Mouse (Mus musculus): ENCODE measurements around the gene Cdc14b.

Gene Cdc14b

DNA sequence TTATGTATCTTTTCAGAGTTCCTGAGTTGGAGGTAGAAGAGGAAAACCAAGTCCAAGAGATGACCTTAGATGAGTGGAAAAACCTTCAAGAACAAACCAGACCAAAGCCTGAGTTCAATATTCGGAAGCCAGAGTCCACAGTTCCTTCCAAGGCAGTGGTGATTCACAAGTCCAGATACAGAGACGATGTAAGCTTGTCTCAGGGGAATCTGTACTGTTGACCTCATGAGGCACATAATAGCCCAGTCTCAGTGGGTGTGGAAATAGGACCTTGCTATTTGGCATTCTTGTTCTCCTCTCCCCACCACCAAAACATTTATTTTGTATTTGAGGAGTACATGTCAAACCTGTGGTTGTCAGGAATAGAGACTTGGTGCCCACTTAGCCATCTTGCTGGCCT lies 93.0 kb downstream of the Cdc14b start:
- ATAC-seq (ENCODE audit: insufficient number of reproducible peaks, low FRiP score, low TSS enrichment) = no peak

DNA sequence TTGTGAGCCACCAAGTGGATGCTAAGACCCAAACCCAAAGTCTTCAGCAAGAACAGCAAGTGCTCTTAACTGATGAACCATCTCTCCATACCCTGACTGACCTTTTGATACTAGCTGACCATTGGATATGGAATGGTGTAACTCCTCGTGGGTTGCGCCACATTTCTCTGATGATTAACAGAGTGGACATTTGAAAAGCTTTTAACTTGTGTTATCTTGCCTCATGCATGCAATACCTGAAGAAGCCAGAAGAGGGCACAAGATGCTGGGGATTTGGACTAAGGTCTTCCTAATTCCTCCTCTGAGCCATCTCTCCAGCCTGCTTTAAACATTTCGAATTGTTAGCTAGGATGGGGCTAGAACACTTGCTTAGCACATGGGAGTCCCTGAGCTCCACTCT lies 94.2 kb downstream of the Cdc14b start:
- ATAC-seq (ENCODE audit: insufficient number of reproducible peaks, low FRiP score, low TSS enrichment) = no peak

DNA sequence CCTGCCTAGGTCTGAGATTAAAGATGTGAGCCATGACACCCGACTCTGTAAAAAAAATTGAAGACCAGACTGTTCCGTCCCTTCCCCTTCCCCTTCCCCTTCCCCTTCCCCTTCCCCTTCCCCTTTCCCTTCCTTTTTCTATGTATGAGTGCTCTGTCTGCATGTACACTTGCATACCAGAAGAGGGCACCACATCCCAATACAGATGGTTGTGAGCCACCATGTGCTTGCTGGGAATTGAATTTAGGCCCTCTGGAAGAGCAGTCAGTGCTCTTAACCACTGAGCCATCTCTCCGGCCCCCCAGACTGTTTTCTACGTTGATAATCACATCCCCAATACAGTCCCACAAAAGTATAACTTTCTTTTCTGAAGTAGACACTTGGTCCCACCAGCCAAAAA lies 94.8 kb downstream of the Cdc14b start:
- no peak for ATAC-seq (ENCODE audit: insufficient number of reproducible peaks, low FRiP score, low TSS enrichment)

DNA sequence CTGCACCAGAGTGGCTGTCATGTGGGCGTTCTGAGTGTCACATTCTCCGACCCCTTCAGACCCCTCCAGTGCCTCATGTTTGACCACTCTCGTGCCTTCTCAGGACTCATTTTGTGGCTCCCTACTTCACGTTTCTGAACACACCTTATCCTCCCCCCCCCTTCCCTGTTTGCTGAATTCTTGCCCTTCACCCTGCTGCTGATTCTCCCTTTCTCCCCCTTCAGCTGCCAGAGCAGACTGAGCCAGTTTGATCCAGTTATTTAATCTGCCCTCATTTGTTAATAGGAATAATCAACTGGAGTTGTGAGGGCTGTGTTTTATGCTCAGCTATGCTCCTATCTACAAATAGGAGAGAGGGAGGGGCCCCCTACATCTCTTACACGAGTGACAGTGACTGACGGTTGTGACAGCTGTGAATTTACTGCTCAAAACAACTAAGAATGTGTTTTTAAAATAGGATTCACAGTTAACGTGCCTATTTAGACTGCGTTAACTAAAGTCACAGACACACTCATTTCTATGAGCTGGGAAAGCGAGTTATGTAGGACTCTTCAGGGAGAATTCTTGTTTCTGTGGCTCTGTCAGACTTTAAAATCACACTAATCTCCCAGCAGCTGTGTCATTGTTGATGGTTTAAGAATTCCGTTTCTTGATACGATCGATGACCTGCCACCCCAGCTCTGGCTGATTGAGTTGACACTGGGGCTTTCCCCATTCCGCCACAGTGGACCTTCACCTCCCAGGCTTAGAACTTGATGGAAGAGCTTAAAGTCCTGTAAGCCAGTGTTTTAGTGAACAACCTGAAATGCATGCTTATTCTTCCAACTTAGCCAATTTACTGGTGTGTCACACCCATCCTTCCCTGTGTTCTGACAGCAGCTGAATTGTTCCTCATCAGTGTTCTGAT lies 96.1 kb downstream of the Cdc14b start:
- ATAC-seq (ENCODE audit: insufficient number of reproducible peaks, low FRiP score, low TSS enrichment) = no peak

DNA sequence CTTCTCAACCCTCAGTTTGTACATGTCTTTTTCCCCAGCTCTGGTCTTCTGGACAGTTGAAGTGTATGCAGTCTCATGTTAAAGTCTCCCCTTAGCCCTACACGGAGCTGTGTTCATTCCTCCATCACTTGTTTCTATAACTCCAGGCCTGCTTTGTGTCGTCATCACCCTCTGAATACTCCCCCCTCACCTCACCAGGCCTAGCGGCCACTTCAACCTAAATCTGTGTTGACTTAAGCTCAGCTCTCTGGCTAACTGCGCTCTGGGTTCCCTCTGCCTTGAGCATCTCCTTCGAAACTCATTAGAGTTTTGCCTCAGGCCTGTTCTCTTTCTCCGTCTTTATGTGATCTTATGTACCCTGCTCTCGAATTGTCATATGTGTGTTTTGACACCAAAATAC lies 97.1 kb downstream of the Cdc14b start:
- no peak for ATAC-seq (ENCODE audit: insufficient number of reproducible peaks, low FRiP score, low TSS enrichment)

DNA sequence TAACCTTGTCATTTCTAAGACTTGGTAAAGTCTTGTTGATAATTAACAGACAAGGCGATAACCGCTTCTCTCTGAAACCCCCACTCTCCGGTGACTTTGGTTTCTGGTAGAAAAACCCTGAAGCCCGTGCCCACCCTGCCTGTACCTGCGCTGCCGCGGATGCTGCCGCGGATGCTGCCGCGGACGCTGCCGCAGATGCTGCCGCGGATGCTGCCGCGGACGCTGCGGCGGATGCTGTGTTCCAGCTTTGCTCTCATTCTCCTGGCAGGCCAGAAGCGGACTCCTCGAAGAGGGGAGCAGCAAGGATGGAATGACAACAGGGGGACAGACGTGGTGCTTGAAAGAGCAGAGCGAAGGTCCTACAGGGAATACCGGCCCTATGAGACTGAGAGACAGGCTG lies 105.3 kb downstream of the Cdc14b start:
- ATAC-seq (ENCODE audit: insufficient number of reproducible peaks, low FRiP score, low TSS enrichment) = no peak

DNA sequence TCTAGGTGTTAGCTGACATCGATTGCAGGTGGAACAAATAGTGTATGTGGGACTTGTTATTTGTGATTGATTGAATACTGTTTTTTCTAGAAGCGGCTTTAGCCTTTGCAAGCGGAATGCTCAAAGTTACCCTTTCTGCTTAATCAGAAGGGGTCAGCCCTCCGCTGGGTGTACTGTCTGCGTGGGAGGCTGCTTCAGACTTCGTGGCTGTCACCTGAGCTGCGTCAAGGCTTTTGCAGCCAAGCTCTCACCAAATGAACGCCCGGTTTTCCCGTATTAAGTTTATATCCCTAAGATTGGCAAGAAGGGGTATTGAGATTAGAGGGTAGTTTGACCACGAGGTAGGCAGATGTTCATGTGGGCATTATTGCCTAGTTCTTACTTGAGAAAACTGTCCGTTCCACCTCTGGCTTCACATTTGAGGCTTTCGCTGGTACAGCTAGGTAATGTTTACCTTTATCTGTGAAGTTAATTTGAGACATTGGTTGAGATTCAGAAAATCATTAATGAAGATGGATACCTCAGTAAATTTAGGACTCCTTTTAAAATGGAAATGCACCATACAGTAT lies 111.9 kb downstream of the Cdc14b start:
- no peak for ATAC-seq (ENCODE audit: insufficient number of reproducible peaks, low FRiP score, low TSS enrichment)

DNA sequence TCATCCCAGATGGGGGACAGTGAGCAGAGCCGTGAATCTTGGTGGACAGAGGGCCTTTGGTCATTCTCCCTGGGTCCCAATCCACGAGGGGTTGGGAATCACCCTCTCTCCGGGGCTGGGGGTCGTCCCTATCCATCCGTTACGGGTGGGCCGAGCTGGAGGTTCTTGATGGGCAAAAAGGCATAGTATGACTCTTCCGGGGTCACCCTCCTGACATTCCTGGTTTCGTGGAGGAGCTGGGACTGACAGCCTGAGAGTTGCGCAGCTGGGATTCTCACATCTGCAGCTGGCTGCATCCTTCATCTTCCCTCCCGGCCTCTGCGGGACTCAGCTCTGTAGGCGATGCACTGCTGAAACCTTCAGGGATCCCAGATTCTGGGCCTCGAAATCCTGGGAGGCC lies 112.5 kb downstream of the Cdc14b start:
- no peak for ATAC-seq (ENCODE audit: insufficient number of reproducible peaks, low FRiP score, low TSS enrichment)

DNA sequence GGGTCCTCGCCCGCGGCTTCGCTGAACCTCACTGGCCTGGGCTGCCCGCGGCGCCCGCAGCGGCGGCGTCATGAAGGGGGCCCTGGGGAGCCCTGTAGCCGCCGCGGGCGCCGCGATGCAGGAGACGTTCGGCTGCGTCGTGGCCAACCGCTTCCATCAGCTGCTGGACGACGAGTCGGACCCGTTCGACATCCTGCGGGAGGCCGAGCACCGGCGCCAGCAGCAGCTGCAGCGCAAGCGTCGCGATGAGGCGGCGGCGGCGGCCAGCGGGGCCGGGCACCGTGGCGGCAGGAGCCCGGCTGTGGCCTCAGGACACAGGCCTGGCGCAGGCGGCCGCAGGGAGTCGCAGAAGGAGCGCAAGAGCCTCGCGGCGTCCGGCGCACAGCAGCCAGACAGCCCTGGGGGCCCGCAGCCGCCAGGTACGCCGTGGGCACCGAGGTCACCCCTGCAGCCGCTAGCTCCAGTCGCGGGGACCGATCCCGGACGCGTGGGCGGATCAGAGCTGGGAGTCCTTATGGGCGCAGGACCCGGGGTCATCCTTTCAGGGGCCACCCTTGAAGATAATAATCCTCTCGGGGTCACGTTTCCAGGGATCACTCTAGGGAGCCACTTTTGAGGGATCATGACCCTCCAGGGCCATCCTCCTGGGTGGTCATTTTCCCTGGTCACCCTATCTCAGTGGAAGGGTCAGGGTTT lies 113.0 kb downstream of the Cdc14b start:
- peak; percentile 16; the same call in 1 of the 2 replicates for ATAC-seq (ENCODE audit: insufficient number of reproducible peaks, low FRiP score, low TSS enrichment)

DNA sequence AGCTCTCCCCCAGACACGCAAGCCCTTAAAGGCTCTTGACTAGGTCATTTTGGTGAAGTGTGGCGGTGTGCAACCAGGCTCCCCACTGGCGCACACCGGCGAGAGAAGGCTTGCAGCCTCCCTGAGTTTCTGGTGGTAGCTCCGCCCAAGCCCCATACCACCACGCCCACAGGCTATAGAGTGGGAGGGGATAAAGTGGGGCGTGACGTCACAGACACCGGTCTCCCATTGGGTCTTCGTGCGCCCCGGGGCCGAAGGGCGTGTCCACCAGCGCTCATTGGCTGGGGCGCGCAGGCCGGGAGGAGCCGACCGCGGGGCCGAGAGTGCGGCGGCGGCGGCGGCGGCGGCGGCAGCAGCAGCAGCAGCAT lies 113.6 kb downstream of the Cdc14b start, which contains the start of gene Habp4:
TSS of gene Habp4 (plus strand) at position 277 of the 368 bp plus-strand sequence.
- peak; percentile 94 for ATAC-seq (ENCODE audit: insufficient number of reproducible peaks, low FRiP score, low TSS enrichment)

DNA sequence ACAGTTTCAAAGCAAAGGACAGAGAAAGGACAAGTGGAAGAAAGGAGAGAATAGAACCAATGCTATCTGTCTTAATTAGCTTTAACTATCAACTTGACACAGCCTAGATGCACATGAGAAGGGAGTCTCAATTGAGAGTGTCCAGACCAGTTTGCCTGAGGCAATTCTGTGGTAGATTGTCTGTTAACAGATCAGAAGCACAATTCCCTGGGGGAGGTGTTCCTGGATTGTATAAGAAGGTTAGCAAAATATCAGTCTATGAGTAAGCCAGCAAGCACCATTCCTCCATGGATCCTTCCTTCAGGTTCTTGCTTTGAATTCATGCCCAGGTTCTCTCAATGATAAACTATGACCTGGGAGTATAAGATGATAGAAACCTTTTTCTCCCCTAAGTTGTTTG lies 118.1 kb downstream of the Cdc14b start:
- ATAC-seq (ENCODE audit: insufficient number of reproducible peaks, low FRiP score, low TSS enrichment) = no peak

DNA sequence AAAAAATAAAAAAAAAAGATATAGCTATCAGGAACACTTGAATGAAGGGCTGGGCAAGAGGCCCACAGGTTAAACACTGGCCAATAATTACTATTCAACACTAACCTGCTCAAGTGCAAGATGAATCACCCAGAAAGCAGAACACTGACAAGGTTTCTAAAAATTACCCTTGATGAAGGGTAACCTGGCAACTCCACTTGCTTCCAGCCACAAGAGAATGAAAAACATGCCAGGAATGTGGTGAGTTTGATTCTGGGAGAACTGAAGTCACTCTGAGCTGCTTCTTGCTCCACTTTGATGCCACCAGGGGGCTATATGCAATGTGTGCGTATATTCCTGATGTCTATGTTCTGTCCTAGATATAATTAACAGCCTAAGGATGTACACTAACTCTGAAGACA lies 119.9 kb downstream of the Cdc14b start:
- ATAC-seq (ENCODE audit: insufficient number of reproducible peaks, low FRiP score, low TSS enrichment) = no peak

DNA sequence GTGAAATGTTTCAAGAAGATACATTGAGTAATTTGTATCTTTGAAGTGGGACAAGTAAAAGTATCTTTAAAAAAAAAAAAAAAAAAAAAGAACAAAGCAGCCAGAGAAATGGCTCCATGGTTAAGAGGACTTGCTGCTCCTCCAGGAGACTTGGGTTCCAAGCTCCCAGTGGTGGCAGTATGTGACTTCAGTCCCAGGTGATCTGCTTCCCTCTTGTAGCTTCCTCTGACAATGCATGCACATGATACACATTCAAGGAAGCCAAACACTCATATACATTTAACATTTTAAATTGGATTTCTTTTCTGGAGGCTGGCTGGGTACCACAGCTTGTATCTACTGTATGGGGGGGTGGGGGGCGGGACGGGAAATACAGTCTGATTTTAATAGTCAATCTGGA lies 120.4 kb downstream of the Cdc14b start:
- ATAC-seq (ENCODE audit: insufficient number of reproducible peaks, low FRiP score, low TSS enrichment) = no peak

DNA sequence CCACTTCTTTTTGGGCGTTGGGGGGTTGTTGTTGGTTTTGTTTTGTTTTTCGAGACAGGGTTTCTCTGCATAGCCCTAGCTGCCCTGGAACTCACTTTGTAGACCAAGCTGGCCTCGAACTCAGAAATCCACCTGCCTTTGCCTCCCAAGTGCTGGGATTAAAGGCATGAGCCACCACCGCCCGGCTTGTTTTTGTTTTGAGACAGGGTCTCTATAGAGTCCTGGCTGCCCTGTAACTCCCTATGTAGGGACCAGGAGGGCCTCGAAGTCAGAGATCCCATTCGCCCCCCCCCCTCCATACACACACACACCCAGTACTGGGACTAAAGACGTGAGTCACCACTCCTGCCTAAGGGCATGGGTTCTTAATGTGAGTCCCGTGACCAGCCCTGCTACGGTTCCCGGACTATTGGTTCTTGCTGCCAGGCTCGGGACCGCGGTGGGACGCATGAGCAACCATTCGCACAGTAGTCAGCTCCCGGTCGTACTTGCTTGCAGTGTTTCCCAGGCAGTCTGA lies 121.3 kb downstream of the Cdc14b start:
- no peak for ATAC-seq (ENCODE audit: insufficient number of reproducible peaks, low FRiP score, low TSS enrichment)

DNA sequence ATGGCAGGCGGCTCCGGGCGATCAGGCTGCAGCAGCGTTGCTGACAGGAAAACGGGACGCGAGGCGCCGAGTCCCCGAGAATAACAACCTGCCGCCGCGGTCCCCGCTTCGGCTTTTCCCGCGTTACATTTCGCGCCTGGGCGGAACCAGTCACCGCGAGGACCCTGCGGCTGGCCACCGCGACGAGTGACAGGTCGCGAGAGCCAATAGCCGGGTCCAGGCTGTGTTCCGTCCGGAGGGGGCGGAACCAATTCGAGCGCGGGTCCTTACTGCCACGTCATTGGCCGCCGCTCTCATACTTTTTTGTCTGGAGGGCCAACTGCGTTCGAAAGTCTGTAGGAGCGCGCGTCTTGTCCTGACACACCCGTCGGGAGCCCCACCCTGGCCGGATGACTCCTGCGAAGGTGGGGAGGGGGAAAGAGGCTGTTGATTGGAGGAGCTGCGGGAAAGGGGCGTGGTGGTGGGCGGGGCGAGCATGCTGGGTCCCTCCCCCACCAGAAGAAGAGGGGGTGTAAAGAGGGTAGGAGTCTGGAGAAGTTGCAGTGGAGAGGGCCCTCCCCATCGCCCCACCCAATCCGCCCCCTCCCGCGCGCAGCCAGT lies 121.9 kb downstream of the Cdc14b start, which contains the start of gene Zfp367:
TSS of gene Zfp367 (minus strand) at position 120 of the 600 bp plus-strand sequence.
- ATAC-seq (ENCODE audit: insufficient number of reproducible peaks, low FRiP score, low TSS enrichment) = peak; percentile 98

DNA sequence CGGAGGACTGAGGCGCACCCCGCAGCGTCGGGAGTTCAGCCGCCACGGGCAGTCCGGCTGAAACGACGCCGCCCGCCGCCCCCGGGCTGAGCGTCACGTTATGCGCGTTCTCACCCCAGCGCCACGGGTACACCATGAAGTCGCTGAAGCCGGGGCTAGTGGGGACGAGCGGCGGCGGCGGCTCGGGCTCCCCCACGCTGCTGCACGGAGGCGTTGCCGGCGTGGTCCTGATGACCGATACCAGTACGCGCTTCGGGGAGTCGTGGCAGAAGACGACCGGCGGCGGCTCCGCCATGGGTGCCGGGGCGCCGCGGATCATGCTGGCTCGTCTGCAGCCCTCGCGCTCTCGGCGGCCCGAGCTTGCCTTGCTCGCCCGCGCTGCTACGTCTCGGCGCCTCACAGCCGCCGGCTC lies 122.4 kb downstream of the Cdc14b start:
- ATAC-seq (ENCODE audit: insufficient number of reproducible peaks, low FRiP score, low TSS enrichment) = peak; percentile 15

DNA sequence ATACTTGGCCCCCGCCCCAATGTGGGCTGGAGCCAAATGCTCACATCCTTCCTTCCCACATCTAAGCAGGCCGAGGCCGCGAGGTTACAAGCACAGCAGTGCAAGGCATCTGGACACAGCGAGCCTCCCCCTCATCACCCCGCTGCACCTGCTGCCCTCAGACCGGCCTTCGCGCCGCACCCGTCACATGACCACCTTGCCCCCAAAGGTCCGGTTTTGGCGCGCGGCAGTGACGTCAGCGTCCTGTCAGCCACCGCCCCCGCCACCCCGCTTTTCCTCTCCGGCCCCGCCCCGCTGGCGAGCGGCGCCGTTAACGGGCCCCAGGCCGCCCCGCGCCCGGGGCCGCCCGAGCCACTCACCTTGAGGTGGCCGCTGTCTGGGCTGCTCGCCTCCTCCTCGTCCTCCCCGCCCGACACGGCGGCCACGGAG lies 122.8 kb downstream of the Cdc14b start:
- peak; percentile 41 for ATAC-seq (ENCODE audit: insufficient number of reproducible peaks, low FRiP score, low TSS enrichment)

DNA sequence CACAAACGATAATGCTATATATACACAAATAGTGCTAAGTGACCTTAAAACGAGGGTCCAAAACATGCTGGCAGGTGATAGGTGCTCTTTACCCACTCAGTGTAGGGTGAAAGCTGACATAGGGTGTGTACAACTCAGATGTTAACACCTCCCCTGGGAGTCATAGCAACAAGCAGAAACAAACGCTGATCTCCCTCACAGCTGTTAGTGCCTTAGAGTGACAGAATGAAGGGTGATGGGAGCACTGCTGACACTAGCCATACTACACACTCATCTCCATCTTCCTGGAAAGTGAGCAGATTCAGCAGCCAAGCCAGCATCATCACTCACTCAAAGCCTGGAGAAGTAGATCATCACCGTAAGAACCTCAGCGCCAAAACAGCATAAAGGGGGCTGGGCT lies 125.0 kb downstream of the Cdc14b start:
- no peak for ATAC-seq (ENCODE audit: insufficient number of reproducible peaks, low FRiP score, low TSS enrichment)
